Mouse (Mus musculus) kidney, postnatal 25 days (tissue): ENCODE data around the gene Prkg1.

ENCODE experiments used
- DNase-seq, 2 experiments: peaks; one replicate each; pipeline ENCODE4 v3.0.0; 2021; ENCODE audit warnings: mixed read lengths in 2 of 2

Prkg1 gene

GRCm38 (mm10) chr19:31011528-31012133 is 753.2 kb downstream of the Prkg1 start:
- no peak for DNase-seq

GRCm38 (mm10) chr19:30998572-30998971 is 766.3 kb downstream of the Prkg1 start:
- no peak for DNase-seq

- DNase-seq = no peak
Observed at GRCm38 (mm10) chr19:30990390-30990789, 774.4 kb downstream of the Prkg1 start.

GRCm38 (mm10) chr19:30982436-30982835 is 782.4 kb downstream of the Prkg1 start:
- no peak for DNase-seq

- DNase-seq = no peak
Observed at GRCm38 (mm10) chr19:30978096-30978495, 786.7 kb downstream of the Prkg1 start.

- no peak for DNase-seq
Observed at GRCm38 (mm10) chr19:30950610-30951009, 814.2 kb downstream of the Prkg1 start.

- DNase-seq = no peak
Observed at GRCm38 (mm10) chr19:30948202-30948601, 816.6 kb downstream of the Prkg1 start.

GRCm38 (mm10) chr19:30942369-30942992 is 822.4 kb downstream of the Prkg1 start:
- DNase-seq = peak in 1 of 2 experiments; percentile 3

GRCm38 (mm10) chr19:30938058-30938457 is 826.8 kb downstream of the Prkg1 start:
- no peak for DNase-seq

GRCm38 (mm10) chr19:30931469-30932192 is 833.2 kb downstream of the Prkg1 start:
- no peak for DNase-seq

GRCm38 (mm10) chr19:30924032-30924431 is 840.8 kb downstream of the Prkg1 start:
- DNase-seq = no peak

GRCm38 (mm10) chr19:30902290-30902689 is 862.5 kb downstream of the Prkg1 start:
- no peak for DNase-seq

GRCm38 (mm10) chr19:30901025-30901424 is 863.8 kb downstream of the Prkg1 start:
- DNase-seq = no peak

- no peak for DNase-seq
Observed at GRCm38 (mm10) chr19:30890377-30890776, 874.5 kb downstream of the Prkg1 start.

GRCm38 (mm10) chr19:30889851-30890250 is 875.0 kb downstream of the Prkg1 start:
- DNase-seq = no peak

GRCm38 (mm10) chr19:30861441-30861840 is 903.4 kb downstream of the Prkg1 start:
- DNase-seq = no peak

GRCm38 (mm10) chr19:30851023-30851422 is 913.8 kb downstream of the Prkg1 start:
- no peak for DNase-seq

- no peak for DNase-seq
Observed at GRCm38 (mm10) chr19:30844916-30845315, 919.9 kb downstream of the Prkg1 start.

GRCm38 (mm10) chr19:30843637-30844036 is 921.2 kb downstream of the Prkg1 start:
- DNase-seq = no peak

GRCm38 (mm10) chr19:30843052-30843564 is 921.7 kb downstream of the Prkg1 start:
- no peak for DNase-seq

- DNase-seq = no peak
Observed at GRCm38 (mm10) chr19:30842640-30843039, 922.2 kb downstream of the Prkg1 start.

GRCm38 (mm10) chr19:30833045-30833651 is 931.7 kb downstream of the Prkg1 start:
- no peak for DNase-seq

GRCm38 (mm10) chr19:30829231-30829775 is 935.5 kb downstream of the Prkg1 start:
- DNase-seq = no peak
